Mouse (Mus musculus) mature B cell (primary cell): ENCODE results near the gene Hoxd8.

Experiments
- in situ Hi-C: fragments of 300-500 bp; cut with MboI; formaldehyde crosslinking; loops from 2 replicates; pipeline ENCODE4 v1.14.3; 2019

The Hoxd8 gene

DNA sequence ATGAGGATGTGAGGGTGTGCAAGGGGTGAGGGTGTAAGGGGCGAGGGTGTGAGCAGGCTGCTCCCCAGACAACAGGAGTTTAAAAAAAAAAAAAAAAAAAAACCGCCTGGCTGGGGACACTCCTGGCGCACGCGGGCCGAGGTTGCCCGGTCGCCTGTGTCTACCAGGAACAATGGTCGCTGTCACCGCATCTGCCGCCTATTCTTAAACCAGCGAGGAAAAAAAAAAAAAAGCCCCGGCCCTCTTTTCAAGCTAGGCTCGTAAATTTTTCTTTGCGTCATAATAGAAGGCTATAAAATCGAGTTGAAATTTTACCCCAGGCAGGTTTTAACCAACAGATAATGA, 28.9 kb downstream of the Hoxd8 start:
- in situ Hi-C loops = no loop called here

- in situ Hi-C loops = no loop called here
These were observed 29.4 kb downstream of the Hoxd8 start for GRCm38 (mm10) chr2:74733765-74734164.

- in situ Hi-C loops = no loop called here
These were observed 30.0 kb downstream of the Hoxd8 start for GRCm38 (mm10) chr2:74734451-74734850.

GRCm38 (mm10) chr2:74734996-74735811, 30.8 kb downstream of the Hoxd8 start:
- in situ Hi-C loops = no loop called here

DNA sequence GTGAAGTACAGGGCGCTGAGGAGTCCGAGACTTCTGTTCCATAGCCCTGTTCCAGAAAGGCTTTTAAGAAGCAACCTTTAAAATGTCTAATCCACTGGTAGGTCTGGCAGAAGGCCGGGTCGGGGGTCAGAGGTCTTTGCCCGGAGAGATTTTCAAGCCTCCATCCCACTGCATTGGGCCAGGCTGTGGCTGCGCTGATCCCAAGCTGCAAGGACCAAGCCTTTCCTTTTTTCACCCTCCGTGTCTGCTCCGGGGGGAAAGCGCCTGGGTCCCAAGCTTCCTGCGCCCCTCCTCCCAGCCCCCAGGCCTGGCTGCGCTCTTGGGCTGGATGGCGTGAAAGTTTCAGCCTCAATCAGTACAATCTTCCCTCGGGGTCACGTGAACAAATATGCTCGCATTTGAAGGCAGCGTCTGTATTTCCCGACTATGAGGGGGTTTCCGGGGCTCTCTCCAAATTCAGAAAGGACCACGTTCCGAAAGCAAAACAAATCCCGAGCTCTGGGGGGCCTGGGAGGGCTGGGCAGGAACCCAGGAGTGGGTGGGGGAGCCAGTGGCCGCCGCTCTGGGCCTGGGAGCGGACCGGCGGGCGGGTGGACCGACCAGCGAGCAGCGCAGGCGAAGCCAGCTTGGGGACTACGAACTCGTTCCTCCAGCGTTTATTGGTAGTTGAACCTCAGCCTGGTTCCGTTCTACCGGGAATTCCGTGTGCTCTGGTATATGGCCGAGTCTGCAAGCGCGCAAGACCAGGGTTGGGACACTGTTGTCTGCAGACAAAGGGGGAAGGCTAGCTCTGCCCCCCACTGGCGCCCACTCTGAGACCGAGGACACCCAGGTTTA, 31.7 kb downstream of the Hoxd8 start:
- in situ Hi-C loops = no loop called here

- in situ Hi-C loops = no loop called here
These were observed 32.5 kb downstream of the Hoxd8 start for GRCm38 (mm10) chr2:74736688-74737577.

- in situ Hi-C loops = no loop called here
These were observed 33.2 kb downstream of the Hoxd8 start for GRCm38 (mm10) chr2:74737578-74738070.

DNA sequence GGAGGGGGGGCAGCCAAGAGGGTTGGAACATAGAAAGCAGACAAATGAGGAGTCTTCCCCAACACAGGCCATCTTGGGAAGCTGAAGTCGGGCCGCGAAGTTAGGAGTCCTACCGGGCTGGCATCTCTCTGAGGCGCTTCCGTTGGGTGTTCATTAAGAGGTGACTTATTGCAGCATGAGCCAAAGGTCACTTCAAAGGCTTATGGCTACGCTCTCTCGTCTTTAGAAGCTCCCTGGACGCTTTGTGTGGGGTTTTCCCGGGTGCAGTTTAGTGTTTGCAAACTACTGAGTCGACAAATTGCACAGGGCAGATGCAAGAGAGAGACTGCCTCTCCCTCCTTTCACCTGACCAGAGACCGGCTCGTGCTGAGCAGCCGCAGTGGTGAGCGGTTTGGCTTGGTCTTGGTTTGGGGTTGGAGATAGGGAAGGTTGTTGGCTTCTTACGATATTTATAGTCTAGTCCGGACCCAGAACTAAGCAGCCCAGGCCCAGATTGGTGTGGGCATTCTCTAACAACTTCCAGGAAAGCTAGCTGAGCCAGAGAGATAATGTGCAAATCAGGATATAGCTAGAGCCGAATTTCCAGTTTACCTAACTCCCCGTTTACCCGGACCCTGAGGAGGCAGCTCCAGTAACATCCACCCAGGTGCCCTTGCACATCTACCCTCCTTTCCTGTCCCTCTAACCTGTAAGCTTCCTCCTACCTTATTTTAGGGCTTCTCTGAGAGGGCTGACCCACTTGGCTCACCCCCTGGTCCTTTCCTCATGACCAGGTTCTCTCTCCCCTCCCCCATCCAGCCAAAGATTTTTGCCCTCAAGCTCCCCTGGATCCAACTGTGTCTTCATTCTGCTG, 34.4 kb downstream of the Hoxd8 start:
- in situ Hi-C loops = no loop called here

DNA sequence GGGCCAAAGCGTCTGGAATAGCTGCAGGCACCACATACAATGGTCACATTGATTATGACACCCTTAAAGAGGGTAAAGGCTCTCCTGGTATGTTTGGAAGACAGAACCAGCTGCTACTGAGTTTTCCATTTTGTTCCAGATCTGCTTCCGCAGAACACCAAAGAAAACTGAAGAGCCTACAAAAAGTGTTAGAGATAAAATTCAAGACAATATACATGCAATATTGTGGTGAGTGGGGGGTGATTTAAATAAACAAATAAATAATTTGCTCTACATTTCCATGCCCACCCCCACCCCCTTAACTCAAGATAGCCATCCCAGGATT, 35.0 kb downstream of the Hoxd8 start:
- in situ Hi-C loops = no loop called here

DNA sequence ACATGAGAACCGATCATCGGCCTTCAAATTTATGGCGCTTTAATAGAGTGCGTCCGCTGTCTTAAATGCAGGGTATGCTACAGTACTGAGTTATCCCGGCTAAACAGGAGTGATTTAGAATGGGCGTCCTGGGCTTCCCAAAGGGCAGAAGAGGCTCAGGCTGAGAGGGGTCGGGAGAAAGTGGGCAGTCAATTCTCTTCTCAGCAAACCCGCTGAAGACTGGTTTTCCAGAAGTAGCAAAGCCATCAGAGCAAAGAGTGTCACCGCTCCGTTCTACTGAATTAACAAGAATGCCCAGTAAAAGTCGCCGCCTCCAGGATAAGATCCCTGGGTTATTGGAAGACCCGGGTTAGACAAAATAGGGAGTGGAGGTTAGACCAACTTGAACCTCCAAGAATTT, 35.5 kb downstream of the Hoxd8 start:
- in situ Hi-C loops = no loop called here

GRCm38 (mm10) chr2:74740311-74741091, 36.1 kb downstream of the Hoxd8 start:
- in situ Hi-C loops = no loop called here

DNA sequence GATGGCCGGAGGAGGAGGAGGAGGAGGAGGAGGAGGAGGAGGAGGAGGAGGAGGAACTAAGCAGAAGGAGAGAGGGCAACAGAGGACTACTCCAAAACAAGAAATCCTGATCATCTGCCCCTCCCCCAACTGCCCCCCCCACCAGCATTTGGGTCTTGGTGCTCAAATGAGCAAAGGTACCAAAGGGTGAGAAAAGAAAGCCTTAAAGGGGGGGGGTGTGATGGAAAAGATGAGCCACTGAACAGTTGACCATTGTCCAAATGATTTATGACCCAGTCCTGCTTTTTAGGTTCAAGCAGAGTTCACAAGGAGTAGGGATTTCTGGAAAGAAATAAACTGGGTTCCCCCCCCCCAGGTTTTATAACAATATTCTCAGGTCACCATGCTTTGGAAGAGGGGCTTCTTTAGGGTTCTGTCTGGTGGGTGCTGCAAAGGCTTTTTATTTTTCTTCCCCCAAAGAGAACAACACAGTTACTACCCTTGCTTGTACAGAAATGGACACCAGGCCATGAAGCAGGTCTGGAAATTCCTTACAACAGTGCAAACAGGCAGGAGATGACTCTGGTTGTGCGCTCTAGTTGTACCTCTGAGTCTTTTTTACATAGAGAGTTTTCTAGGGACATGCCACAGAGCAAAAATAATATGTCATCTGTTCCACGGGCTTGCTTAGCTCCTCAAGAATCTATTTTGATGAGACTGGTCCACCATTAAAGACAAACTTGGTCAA, 37.0 kb downstream of the Hoxd8 start:
- in situ Hi-C loops = no loop called here

GRCm38 (mm10) chr2:74741979-74742277, 37.5 kb downstream of the Hoxd8 start:
- in situ Hi-C loops = no loop called here

GRCm38 (mm10) chr2:74745540-74746297, 41.3 kb downstream of the Hoxd8 start:
- in situ Hi-C loops = no loop called here

DNA sequence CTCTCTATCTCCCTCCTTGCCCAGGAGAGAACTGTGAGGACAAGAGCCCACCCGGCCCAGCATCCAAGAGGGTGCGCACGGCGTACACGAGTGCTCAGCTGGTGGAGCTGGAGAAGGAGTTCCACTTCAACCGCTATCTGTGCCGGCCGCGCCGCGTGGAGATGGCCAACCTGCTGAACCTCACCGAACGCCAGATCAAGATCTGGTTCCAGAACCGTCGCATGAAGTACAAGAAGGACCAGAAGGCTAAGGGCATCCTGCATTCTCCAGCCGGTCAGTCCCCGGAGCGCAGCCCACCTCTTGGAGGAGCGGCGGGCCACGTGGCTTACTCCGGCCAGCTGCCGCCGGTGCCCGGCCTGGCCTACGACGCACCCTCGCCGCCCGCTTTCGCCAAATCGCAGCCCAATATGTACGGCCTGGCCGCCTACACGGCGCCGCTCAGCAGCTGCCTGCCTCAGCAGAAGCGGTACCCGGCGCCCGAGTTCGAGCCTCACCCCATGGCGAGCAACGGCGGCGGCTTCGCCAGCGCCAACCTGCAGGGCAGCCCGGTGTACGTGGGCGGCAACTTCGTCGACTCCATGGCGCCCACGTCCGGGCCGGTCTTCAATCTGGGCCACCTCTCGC, 42.0 kb downstream of the Hoxd8 start:
- in situ Hi-C loops = no loop called here

- in situ Hi-C loops = no loop called here
These were observed 42.6 kb downstream of the Hoxd8 start for GRCm38 (mm10) chr2:74747006-74747405.

DNA sequence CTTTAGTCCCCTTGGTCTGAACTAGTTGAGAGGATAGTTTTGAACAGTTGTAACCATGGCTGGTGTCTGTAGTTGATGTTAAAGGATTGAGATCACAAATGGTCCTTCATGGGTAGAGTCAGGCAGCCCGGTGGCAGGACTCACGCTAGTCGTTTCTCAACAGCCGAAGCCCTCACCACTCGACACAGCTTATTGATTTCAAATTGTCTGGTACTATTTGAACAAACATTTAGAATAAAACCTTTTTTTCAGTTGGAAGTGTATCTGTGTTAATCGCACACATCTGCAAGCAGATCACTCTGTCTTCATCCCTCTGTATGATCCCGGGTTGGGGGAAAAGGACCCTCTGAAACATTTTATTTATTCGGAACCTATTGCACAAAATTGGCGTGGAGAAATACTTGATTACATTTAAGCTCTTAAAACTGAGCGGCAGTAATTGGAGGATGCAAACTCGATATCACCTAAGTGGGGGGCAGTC, 43.3 kb downstream of the Hoxd8 start:
- in situ Hi-C loops = no loop called here

DNA sequence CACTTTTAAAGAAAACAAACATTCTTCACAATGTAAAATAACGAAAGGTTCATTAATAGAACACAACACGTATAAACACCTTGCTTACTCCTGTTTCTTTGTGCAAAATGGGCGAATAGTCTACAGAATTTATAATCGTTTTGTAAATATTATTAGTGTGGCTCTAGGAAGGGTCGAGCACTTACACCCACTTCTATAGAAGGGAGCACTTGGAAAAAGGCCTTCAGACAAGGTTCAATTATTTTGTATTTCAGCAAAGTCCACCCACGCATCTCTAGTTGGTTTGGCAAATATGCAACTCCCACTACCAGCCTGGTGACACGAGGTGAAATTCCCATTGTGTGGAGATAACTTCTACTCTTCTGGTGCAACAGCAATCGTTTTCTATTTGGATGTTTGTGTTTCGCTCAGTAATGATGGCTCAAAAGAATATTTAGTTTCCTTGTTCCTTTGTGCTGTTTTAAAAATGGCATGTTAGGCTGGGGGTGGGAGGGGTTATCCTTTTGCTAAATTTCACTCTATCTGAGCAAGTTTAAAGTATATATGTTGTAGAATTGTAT, 44.1 kb downstream of the Hoxd8 start:
- in situ Hi-C loops = no loop called here
